Mouse (Mus musculus): Measurements from ENCODE around the gene Grb2. TPM values are rescaled to one million over a fixed set of nuclear protein-coding genes. Genes with fewer than 3 reads are reported as not detected.

The Grb2 gene
- polyA plus RNA-seq, 1 experiment from 2014 or later = 119 TPM

GRCm38 (mm10) chr11:115612059-115612409, 96.4 kb downstream of the Grb2 start:
- peak overlapping the region; percentile 90 for H3K27ac ChIP-seq
- 2% methylated on average over 13 of the region's 13 CpGs for WGBS
- no peak for DNase-seq (ENCODE audit: low spot score)
- peaks cover 28% of the 10 kb centered on the region for H3K4me1 ChIP-seq (replicated peaks)
- peak overlapping the region; percentile 73 for H3K4me3 ChIP-seq
- H3K27me3 ChIP-seq (ENCODE audit: insufficient read depth, poor library complexity, severe bottlenecking) = no peaks in the 10 kb centered on the region
- peaks cover 46% of the 10 kb centered on the region for H3K36me3 ChIP-seq
- no peaks in the 10 kb centered on the region for H3K9me3 ChIP-seq

- no peak for DNase-seq (ENCODE audit: low spot score)
- Histone ChIP-seq H3K4me3 (no peak overlapping the region), H3K27me3 (ENCODE audit: insufficient read depth, poor library complexity, severe bottlenecking) (no peaks in the 10 kb centered on the region), H3K27ac (no peak overlapping the region), H3K36me3 (peaks cover 53% of the 10 kb centered on the region), H3K9me3 (no peaks in the 10 kb centered on the region), H3K4me1 (replicated peaks) (peaks cover 28% of the 10 kb centered on the region)
- 89% methylated on average over 6 of the region's 6 CpGs for WGBS
Observed at GRCm38 (mm10) chr11:115611173-115611572, 97.2 kb downstream of the Grb2 start.

GRCm38 (mm10) chr11:115609576-115609975, 98.8 kb downstream of the Grb2 start:
- Histone ChIP-seq H3K4me1 (replicated peaks) (peaks cover 39% of the 10 kb centered on the region), H3K9me3 (no peaks in the 10 kb centered on the region), H3K27me3 (ENCODE audit: insufficient read depth, poor library complexity, severe bottlenecking) (no peaks in the 10 kb centered on the region), H3K4me3 (no peak overlapping the region), H3K27ac (no peak overlapping the region), H3K36me3 (peaks cover 50% of the 10 kb centered on the region)
- 77% methylated on average over 3 of the region's 3 CpGs for WGBS
- no peak for DNase-seq (ENCODE audit: low spot score)

- Histone ChIP-seq H3K27me3 (ENCODE audit: insufficient read depth, poor library complexity, severe bottlenecking) (no peaks in the 10 kb centered on the region), H3K4me1 (replicated peaks) (peaks cover 46% of the 10 kb centered on the region), H3K36me3 (peaks cover 49% of the 10 kb centered on the region), H3K9me3 (no peaks in the 10 kb centered on the region), H3K27ac (no peak overlapping the region), H3K4me3 (no peak overlapping the region)
- no peak for DNase-seq (ENCODE audit: low spot score)
- WGBS = 86% methylated on average over 23 of the region's 23 CpGs
Observed at GRCm38 (mm10) chr11:115608421-115609399, 99.7 kb downstream of the Grb2 start.

- Histone ChIP-seq H3K36me3 (peaks cover 54% of the 10 kb centered on the region), H3K27me3 (ENCODE audit: insufficient read depth, poor library complexity, severe bottlenecking) (no peaks in the 10 kb centered on the region), H3K4me1 (replicated peaks) (peaks cover 45% of the 10 kb centered on the region), H3K4me3 (no peak overlapping the region), H3K9me3 (no peaks in the 10 kb centered on the region), H3K27ac (no peak overlapping the region)
- WGBS = 96% methylated on average over 18 of the region's 18 CpGs
- no peak for DNase-seq (ENCODE audit: low spot score)
Observed at GRCm38 (mm10) chr11:115606733-115607132, 101.7 kb downstream of the Grb2 start.

- DNase-seq (ENCODE audit: low spot score) = no peak
- Histone ChIP-seq H3K27ac (peak overlapping the region; percentile 99), H3K4me1 (replicated peaks) (peaks cover 40% of the 10 kb centered on the region), H3K9me3 (no peaks in the 10 kb centered on the region), H3K4me3 (peak overlapping the region; percentile 80), H3K36me3 (peaks cover 70% of the 10 kb centered on the region), H3K27me3 (ENCODE audit: insufficient read depth, poor library complexity, severe bottlenecking) (no peaks in the 10 kb centered on the region)
- WGBS = under 1% methylated on average over 26 of the region's 26 CpGs
Observed at GRCm38 (mm10) chr11:115604304-115604696, 104.1 kb downstream of the Grb2 start.

GRCm38 (mm10) chr11:115603476-115604303, 104.7 kb downstream of the Grb2 start, which contains the start of the genes Mrps7 and Gga3:
Mrps7 (plus strand) TSS chr11:115603925.
Gga3 (minus strand) TSS chr11:115604051.
- H3K4me3 ChIP-seq = peak within 1 kb of the TSS; percentile 80
- no peaks in the 10 kb centered on the region for H3K27me3 ChIP-seq (ENCODE audit: insufficient read depth, poor library complexity, severe bottlenecking)
- peak; percentile 89 for DNase-seq (ENCODE audit: low spot score)
- no peaks in the 10 kb centered on the region for H3K9me3 ChIP-seq
- H3K36me3 ChIP-seq = peaks cover 69% of the 10 kb centered on the region
- H3K27ac ChIP-seq = peak within 1 kb of the TSS; percentile 99
- WGBS = under 1% methylated on average over 93 of the region's 93 CpGs
- peaks cover 40% of the 10 kb centered on the region for H3K4me1 ChIP-seq (replicated peaks)

GRCm38 (mm10) chr11:115603128-115603475, 105.3 kb downstream of the Grb2 start:
- no peak for DNase-seq (ENCODE audit: low spot score)
- no peaks in the 10 kb centered on the region for H3K27me3 ChIP-seq (ENCODE audit: insufficient read depth, poor library complexity, severe bottlenecking)
- peaks cover 40% of the 10 kb centered on the region for H3K4me1 ChIP-seq (replicated peaks)
- H3K27ac ChIP-seq = peak overlapping the region; percentile 99
- peaks cover 68% of the 10 kb centered on the region for H3K36me3 ChIP-seq
- 8% methylated on average over 15 of the region's 15 CpGs for WGBS
- no peaks in the 10 kb centered on the region for H3K9me3 ChIP-seq
- peak overlapping the region; percentile 80 for H3K4me3 ChIP-seq

GRCm38 (mm10) chr11:115601174-115601573, 107.2 kb downstream of the Grb2 start:
- Histone ChIP-seq H3K27ac (no peak overlapping the region), H3K4me3 (no peak overlapping the region), H3K36me3 (peaks cover 68% of the 10 kb centered on the region), H3K9me3 (no peaks in the 10 kb centered on the region), H3K27me3 (ENCODE audit: insufficient read depth, poor library complexity, severe bottlenecking) (no peaks in the 10 kb centered on the region), H3K4me1 (replicated peaks) (peaks cover 40% of the 10 kb centered on the region)
- no peak for DNase-seq (ENCODE audit: low spot score)
- WGBS = 98% methylated on average over 4 of the region's 4 CpGs

- Histone ChIP-seq H3K27ac (no peak overlapping the region), H3K9me3 (no peaks in the 10 kb centered on the region), H3K36me3 (peaks cover 68% of the 10 kb centered on the region), H3K4me1 (replicated peaks) (peaks cover 38% of the 10 kb centered on the region), H3K4me3 (no peak overlapping the region), H3K27me3 (ENCODE audit: insufficient read depth, poor library complexity, severe bottlenecking) (no peaks in the 10 kb centered on the region)
- no peak for DNase-seq (ENCODE audit: low spot score)
- 99% methylated on average over 15 of the region's 15 CpGs for WGBS
Observed at GRCm38 (mm10) chr11:115600743-115601142, 107.7 kb downstream of the Grb2 start.

GRCm38 (mm10) chr11:115599722-115600121, 108.7 kb downstream of the Grb2 start:
- Histone ChIP-seq H3K36me3 (peaks cover 71% of the 10 kb centered on the region), H3K4me3 (no peak overlapping the region), H3K27me3 (ENCODE audit: insufficient read depth, poor library complexity, severe bottlenecking) (no peaks in the 10 kb centered on the region), H3K4me1 (replicated peaks) (peaks cover 27% of the 10 kb centered on the region), H3K27ac (no peak overlapping the region), H3K9me3 (no peaks in the 10 kb centered on the region)
- 94% methylated on average over 7 of the region's 7 CpGs for WGBS
- DNase-seq (ENCODE audit: low spot score) = no peak

- Histone ChIP-seq H3K27ac (no peak overlapping the region), H3K9me3 (no peaks in the 10 kb centered on the region), H3K4me1 (replicated peaks) (peaks cover 18% of the 10 kb centered on the region), H3K27me3 (ENCODE audit: insufficient read depth, poor library complexity, severe bottlenecking) (no peaks in the 10 kb centered on the region), H3K36me3 (peaks cover 85% of the 10 kb centered on the region), H3K4me3 (no peak overlapping the region)
- DNase-seq (ENCODE audit: low spot score) = no peak
- WGBS = 96% methylated on average over 4 of the region's 4 CpGs
Observed at GRCm38 (mm10) chr11:115598309-115598708, 110.1 kb downstream of the Grb2 start.

GRCm38 (mm10) chr11:115595209-115595608, 113.2 kb downstream of the Grb2 start:
- H3K4me1 ChIP-seq (replicated peaks) = no peaks in the 10 kb centered on the region
- H3K36me3 ChIP-seq = peaks cover 96% of the 10 kb centered on the region
- WGBS = 96% methylated on average over 3 of the region's 3 CpGs
- H3K9me3 ChIP-seq = no peaks in the 10 kb centered on the region
- no peaks in the 10 kb centered on the region for H3K27me3 ChIP-seq (ENCODE audit: insufficient read depth, poor library complexity, severe bottlenecking)
- no peak overlapping the region for H3K27ac ChIP-seq
- no peak overlapping the region for H3K4me3 ChIP-seq
- DNase-seq (ENCODE audit: low spot score) = no peak
